Mouse (Mus musculus) embryonic facial prominence, embryonic 11.5 days (tissue): Measurements from ENCODE around the gene BC025920. TPM values are rescaled to one million over a fixed set of nuclear protein-coding genes. Genes with fewer than 3 reads are reported as not detected.

ENCODE experiments used
- ATAC-seq: fragments of 200-750 bp; cut with Nextera tagmentation; replicated peaks from 2 replicates; pipeline ENCODE4 v1.8.0; 2017; ENCODE audit warnings: low read depth; ENCODE audit not compliant: insufficient number of reproducible peaks, low FRiP score, low TSS enrichment
- DNase-seq: peaks from one replicate; pipeline ENCODE4 v3.0.0-alpha.2; 2015; ENCODE audit warnings: low spot score
- H3K27ac ChIP-seq: fragments of 300-500 bp; sonication (generic); replicated peaks from 2 replicates; pipeline ENCODE4 v1.5.1; 2014; ENCODE audit warnings: mild to moderate bottlenecking, low read depth, low read length, control low read depth
- H3K27me3 ChIP-seq: fragments of 300-500 bp; sonication (generic); 2 replicates; pipeline ENCODE4 v1.6.1; 2014; ENCODE audit warnings: mild to moderate bottlenecking, low read length, moderate library complexity, mixed read lengths; ENCODE audit not compliant: control insufficient read depth, insufficient read depth
- H3K36me3 ChIP-seq: fragments of 300-500 bp; sonication (generic); replicated peaks from 2 replicates; pipeline ENCODE4 v1.6.1; 2014; ENCODE audit warnings: low read depth, mild to moderate bottlenecking, low read length, moderate library complexity, mixed read lengths; ENCODE audit not compliant: control insufficient read depth, insufficient read depth
- H3K4me1 ChIP-seq: fragments of 300-500 bp; sonication (generic); 2 replicates; pipeline ENCODE4 v1.6.1; 2014; ENCODE audit warnings: low read length, mixed read lengths; ENCODE audit not compliant: control insufficient read depth, insufficient read depth
- H3K4me2 ChIP-seq: fragments of 300-500 bp; sonication (generic); 2 replicates; pipeline ENCODE4 v1.6.1; 2014; ENCODE audit warnings: low read depth, mild to moderate bottlenecking, control low read depth, low read length, moderate library complexity
- H3K4me3 ChIP-seq: fragments of 300-500 bp; sonication (generic); 2 replicates; pipeline ENCODE4 v1.5.1; 2014; ENCODE audit warnings: low read depth, low read length, control low read depth
- H3K9ac ChIP-seq: fragments of 300-500 bp; sonication (generic); replicated peaks from 2 replicates; pipeline ENCODE4 v1.6.1; 2014; ENCODE audit warnings: mild to moderate bottlenecking, control low read depth, low read length
- H3K9me3 ChIP-seq: fragments of 300-500 bp; sonication (generic); replicated peaks from 2 replicates; pipeline ENCODE4 v1.6.1; 2016; ENCODE audit warnings: mild to moderate bottlenecking, low read length, inconsistent platforms, mixed read lengths; ENCODE audit not compliant: control insufficient read depth
- WGBS: fragments of 180-500 bp; shearing (Covaris S2); extraction: QIAGEN DNeasy Blood & Tissue Kit; methylation state at CpG from one replicate; pipeline ENCODE4 v1.1.7; 2014; 5-methylcytosine and 5-hydroxymethylcytosine counted together
- polyA plus RNA-seq: library from polyadenylated mRNA; unstranded; fragments of >200 nt; fragmentation: Nextera tagmentation; extraction: Ambion mirVana; gene quantifications from 2 replicates; pipeline ENCODE4 v1.2.1, GENCODE M21; 2014

The BC025920 gene
- polyA plus RNA-seq, 1 experiment from 2014 or later, result 0.70 TPM

- WGBS, result 62% methylated on average over 6 of the region's 6 CpGs
- H3K4me2 ChIP-seq, result no peak overlapping the region
- H3K9ac ChIP-seq, result no peak overlapping the region
- no peak overlapping the region for H3K4me3 ChIP-seq
- DNase-seq (peak; percentile 34), ATAC-seq (0 out of 2 replicates have a peak, but pooled peaks have one; percentile 54)
- no peaks in the 10 kb centered on the region; the same call in 1 of the 2 replicates for H3K36me3 ChIP-seq
- H3K9me3 ChIP-seq, result no peaks in the 10 kb centered on the region
- H3K4me1 ChIP-seq, result no peaks in the 10 kb centered on the region
- no peak overlapping the region for H3K27ac ChIP-seq
- H3K27me3 ChIP-seq, result no peaks in the 10 kb centered on the region
Measured at GRCm38 (mm10) chr10:81615486-81615885, 9.4 kb downstream of the BC025920 start.

- no peak for ATAC-seq
- no peak overlapping the region for H3K4me2 ChIP-seq
- DNase-seq, result no peak
- H3K9me3 ChIP-seq, result no peaks in the 10 kb centered on the region
- H3K27me3 ChIP-seq, result no peaks in the 10 kb centered on the region
- no peak overlapping the region for H3K4me3 ChIP-seq
- no peak overlapping the region for H3K9ac ChIP-seq
- H3K36me3 ChIP-seq, result peaks cover 6% of the 10 kb centered on the region
- WGBS, result 79% methylated on average over 5 of the region's 5 CpGs
- no peak overlapping the region for H3K27ac ChIP-seq
- no peaks in the 10 kb centered on the region for H3K4me1 ChIP-seq
Measured at GRCm38 (mm10) chr10:81619976-81620375, 13.9 kb downstream of the BC025920 start.

- 62% methylated on average over 9 of the region's 9 CpGs for WGBS
- Histone ChIP-seq H3K36me3 (peaks cover 6% of the 10 kb centered on the region), H3K4me2 (no peak overlapping the region), H3K27ac (no peak overlapping the region), H3K27me3 (no peaks in the 10 kb centered on the region), H3K4me1 (no peaks in the 10 kb centered on the region), H3K9ac (no peak overlapping the region), H3K4me3 (no peak overlapping the region), H3K9me3 (no peaks in the 10 kb centered on the region)
- no peak for ATAC-seq
- DNase-seq, result no peak
Measured at GRCm38 (mm10) chr10:81620786-81621185, 14.7 kb downstream of the BC025920 start.

GRCm38 (mm10) chr10:81623441-81623840 is 17.4 kb downstream of the BC025920 start:
- Histone ChIP-seq H3K9ac (no peak overlapping the region), H3K4me2 (no peak overlapping the region), H3K27ac (no peak overlapping the region), H3K27me3 (no peaks in the 10 kb centered on the region), H3K9me3 (no peaks in the 10 kb centered on the region), H3K4me3 (no peak overlapping the region), H3K4me1 (peaks cover 3% of the 10 kb centered on the region), H3K36me3 (peaks cover 6% of the 10 kb centered on the region)
- 62% methylated on average over 8 of the region's 8 CpGs for WGBS
- ATAC-seq (no peak), DNase-seq (no peak)

GRCm38 (mm10) chr10:81626101-81626993 is 20.3 kb downstream of the BC025920 start:
- peak overlapping the region; percentile 74 for H3K4me2 ChIP-seq
- ATAC-seq, result 0 out of 2 replicates have a peak, but pooled peaks have one; percentile 1
- DNase-seq, result no peak
- no peaks in the 10 kb centered on the region for H3K27me3 ChIP-seq
- H3K9ac ChIP-seq, result peak overlapping the region; percentile 85
- no peaks in the 10 kb centered on the region for H3K9me3 ChIP-seq
- H3K36me3 ChIP-seq, result peaks cover 4% of the 10 kb centered on the region
- peaks cover 3% of the 10 kb centered on the region for H3K4me1 ChIP-seq
- H3K27ac ChIP-seq, result no peak overlapping the region
- 91% methylated on average over 22 of the region's 22 CpGs for WGBS
- peak overlapping the region; percentile 79 for H3K4me3 ChIP-seq

GRCm38 (mm10) chr10:81626994-81627835 is 21.1 kb downstream of the BC025920 start, which contains the start of gene Sirt6:
TSS of gene Sirt6 (minus strand) at chr10:81627797.
- Histone ChIP-seq H3K9me3 (no peaks in the 10 kb centered on the region), H3K27me3 (no peaks in the 10 kb centered on the region), H3K4me1 (peaks cover 3% of the 10 kb centered on the region), H3K36me3 (peaks cover 2% of the 10 kb centered on the region), H3K4me2 (peak within 1 kb of the TSS; percentile 74), H3K9ac (peak within 1 kb of the TSS; percentile 85), H3K4me3 (peak within 1 kb of the TSS; percentile 79), H3K27ac (peak within 1 kb of the TSS; percentile 79)
- WGBS, result 6% methylated on average over 40 of the region's 40 CpGs
- ATAC-seq (peak; percentile 78), DNase-seq (peak; percentile 96)

GRCm38 (mm10) chr10:81627836-81628220 is 21.8 kb downstream of the BC025920 start:
- H3K27me3 ChIP-seq, result no peaks in the 10 kb centered on the region
- ATAC-seq (no peak), DNase-seq (no peak)
- no peaks in the 10 kb centered on the region for H3K9me3 ChIP-seq
- 70% methylated on average over 7 of the region's 7 CpGs for WGBS
- peak overlapping the region; percentile 79 for H3K4me3 ChIP-seq
- peak overlapping the region; percentile 79 for H3K27ac ChIP-seq
- H3K36me3 ChIP-seq, result peaks cover 2% of the 10 kb centered on the region
- H3K9ac ChIP-seq, result peak overlapping the region; percentile 85
- H3K4me2 ChIP-seq, result peak overlapping the region; percentile 74
- H3K4me1 ChIP-seq, result peaks cover 3% of the 10 kb centered on the region
